Mouse (Mus musculus): ENCODE measurements around the gene 3110040M04Rik. TPM values are rescaled to one million over a fixed set of nuclear protein-coding genes. Genes with fewer than 3 reads are reported as not detected.
"Not testable (repeated sequence)": the region's sequence is repeated elsewhere in the genome, so short reads cannot be mapped to it uniquely, and the experiment has no call there.

The 3110040M04Rik gene
- polyA plus RNA-seq, 1 experiment, result not detected

DNA sequence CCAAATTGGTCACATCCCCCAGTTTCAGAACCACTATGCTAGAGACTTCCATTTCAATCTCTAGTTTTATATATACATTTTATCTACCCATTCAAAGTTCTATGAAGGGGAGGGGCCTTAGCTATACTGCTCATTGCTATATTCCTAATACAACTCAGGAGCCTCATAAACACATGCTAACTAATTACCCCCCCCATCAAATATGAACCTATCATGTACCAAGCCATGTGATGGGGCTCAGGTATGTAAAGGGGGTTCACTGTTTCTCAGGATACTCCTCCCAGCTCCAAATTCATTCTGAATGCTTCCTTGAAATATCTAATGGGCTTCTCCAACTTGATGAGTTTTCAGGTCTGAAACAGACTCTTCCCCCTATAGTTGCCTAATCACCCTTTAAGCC lies 3.3 kb upstream of the 3110040M04Rik start:
- not testable (repeated sequence) for H3K27ac ChIP-seq (ENCODE audit: insufficient read depth, low read depth, low read length); H3K4me1 ChIP-seq (ENCODE audit: control insufficient read depth, insufficient read depth, low read length); H3K4me3 ChIP-seq (ENCODE audit: insufficient read depth, low read length)

DNA sequence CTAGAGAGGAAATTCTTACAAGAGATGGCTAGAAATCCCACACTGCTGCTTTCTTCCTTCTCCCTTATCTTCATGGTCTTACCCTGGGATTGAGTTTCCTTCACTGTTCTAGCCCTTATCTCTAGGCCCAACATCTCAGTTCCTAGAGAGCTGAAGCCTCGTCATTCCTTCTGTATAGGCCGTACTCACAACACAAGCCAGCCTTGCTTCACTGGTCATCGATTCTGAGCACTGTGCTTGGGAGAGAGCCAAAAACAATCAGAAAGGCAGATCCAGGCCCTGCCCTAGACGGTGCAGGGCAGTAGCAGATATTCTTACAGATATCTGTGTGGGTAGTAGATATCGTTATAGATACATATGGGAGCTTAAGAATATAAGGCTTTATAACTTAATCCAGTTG lies 1.1 kb upstream of the 3110040M04Rik start:
- H3K4me3 ChIP-seq (ENCODE audit: insufficient read depth, low read length); H3K4me1 ChIP-seq (ENCODE audit: control insufficient read depth, insufficient read depth, low read length); H3K27ac ChIP-seq (ENCODE audit: insufficient read depth, low read depth, low read length): not testable (repeated sequence)

DNA sequence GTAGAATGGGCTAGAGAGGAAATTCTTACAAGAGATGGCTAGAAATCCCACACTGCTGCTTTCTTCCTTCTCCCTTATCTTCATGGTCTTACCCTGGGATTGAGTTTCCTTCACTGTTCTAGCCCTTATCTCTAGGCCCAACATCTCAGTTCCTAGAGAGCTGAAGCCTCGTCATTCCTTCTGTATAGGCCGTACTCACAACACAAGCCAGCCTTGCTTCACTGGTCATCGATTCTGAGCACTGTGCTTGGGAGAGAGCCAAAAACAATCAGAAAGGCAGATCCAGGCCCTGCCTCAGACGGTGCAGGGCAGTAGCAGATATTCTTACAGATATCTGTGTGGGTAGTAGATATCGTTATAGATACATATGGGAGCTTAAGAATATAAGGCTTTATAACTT lies 4.6 kb downstream of the 3110040M04Rik start:
- not testable (repeated sequence) for H3K27ac ChIP-seq (ENCODE audit: insufficient read depth, low read depth, low read length); H3K4me3 ChIP-seq (ENCODE audit: insufficient read depth, low read length); H3K4me1 ChIP-seq (ENCODE audit: control insufficient read depth, insufficient read depth, low read length)

DNA sequence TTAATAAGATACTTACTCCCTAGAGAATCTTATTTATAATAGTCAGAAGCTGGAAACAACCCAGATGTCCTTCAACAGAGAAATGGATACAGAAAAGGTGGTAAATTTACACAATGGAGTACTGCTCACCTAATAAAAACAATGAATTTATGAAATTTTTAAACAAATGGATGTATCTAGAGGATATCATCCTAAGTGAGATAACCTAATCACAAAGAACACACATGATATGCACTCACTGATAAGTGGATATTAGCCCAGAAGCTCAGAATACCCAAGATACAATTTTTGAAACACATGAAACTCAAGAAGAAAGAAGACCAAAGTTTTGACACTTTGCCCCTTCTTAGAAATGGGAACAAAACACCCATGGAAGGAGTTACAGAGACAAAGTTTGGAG lies 5.0 kb downstream of the 3110040M04Rik start:
- not testable (repeated sequence) for H3K4me3 ChIP-seq (ENCODE audit: insufficient read depth, low read length); H3K27ac ChIP-seq (ENCODE audit: insufficient read depth, low read depth, low read length); H3K4me1 ChIP-seq (ENCODE audit: control insufficient read depth, insufficient read depth, low read length)

DNA sequence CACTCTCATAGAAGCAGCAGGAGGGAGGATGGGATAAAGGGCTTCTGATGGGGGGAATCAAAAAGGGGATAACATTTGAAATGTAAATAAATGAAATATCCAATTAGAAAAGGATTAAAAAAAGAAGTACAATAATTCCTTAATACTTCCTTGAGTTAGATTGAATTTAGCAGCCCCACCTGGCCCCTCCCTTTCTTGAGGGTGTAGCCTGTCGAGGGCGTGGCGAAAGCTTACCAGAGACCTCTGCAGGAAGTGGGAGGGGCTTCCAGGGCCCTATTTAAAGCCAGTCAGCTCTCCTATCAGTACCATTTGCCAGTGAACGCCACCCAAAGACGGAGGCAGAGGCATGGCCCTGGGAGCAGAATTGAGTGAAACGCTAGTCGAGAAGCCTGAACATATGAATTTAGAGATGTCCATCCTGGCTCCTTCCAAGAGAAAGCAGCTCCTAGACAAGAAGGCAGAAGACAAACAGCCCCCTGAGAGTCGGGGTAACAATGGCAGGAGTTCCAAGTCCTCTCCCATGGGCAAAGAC lies 6.0 kb downstream of the 3110040M04Rik start, which contains the start of gene Gm47996:
TSS of gene Gm47996 (plus strand) at position 308 of the 532 bp plus-strand sequence.
- H3K4me1 ChIP-seq (ENCODE audit: control insufficient read depth, insufficient read depth, low read length); H3K27ac ChIP-seq (ENCODE audit: insufficient read depth, low read depth, low read length); H3K4me3 ChIP-seq (ENCODE audit: insufficient read depth, low read length): not testable (repeated sequence)

DNA sequence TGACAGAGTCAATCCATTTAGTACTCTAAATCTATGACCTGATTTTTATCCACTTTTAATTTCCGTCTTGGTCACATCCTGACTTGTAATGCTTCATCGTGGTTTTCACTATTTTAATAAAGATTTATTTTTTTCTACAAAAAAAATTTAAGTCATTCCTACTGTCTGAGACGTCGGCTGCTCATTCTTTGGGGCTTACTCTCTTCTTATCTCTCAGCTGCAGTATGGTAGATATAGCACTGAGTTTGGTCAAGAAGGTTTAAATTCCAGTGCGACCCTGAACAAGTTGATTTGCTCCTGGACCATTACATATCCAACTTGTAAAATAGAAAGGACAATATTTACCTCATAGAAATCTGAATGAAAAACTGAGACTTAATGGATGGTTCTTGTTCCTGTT lies 7.7 kb downstream of the 3110040M04Rik start:
- not testable (repeated sequence) for H3K4me3 ChIP-seq (ENCODE audit: insufficient read depth, low read length); H3K27ac ChIP-seq (ENCODE audit: insufficient read depth, low read depth, low read length); H3K4me1 ChIP-seq (ENCODE audit: control insufficient read depth, insufficient read depth, low read length)

DNA sequence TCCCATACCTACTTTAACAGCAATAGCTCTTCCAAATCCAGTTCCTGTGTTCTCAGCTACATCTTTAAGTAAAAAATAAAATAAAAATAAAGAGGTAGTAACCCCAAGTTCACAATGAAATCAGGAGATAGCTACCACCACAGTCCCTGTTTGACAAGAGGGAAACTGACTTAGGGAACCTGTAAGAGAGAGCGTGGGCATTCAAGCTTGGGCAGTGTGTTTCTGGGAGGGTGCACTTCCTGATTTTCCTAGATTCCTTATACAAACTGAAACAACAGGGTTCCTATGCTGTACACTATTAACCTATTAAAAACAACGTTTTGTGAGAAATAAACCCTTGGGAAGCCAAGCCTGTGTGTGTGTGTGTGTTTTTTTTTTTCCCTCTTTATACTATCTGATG lies 10.9 kb downstream of the 3110040M04Rik start:
- 0 out of 2 replicates have a peak, but pooled peaks cover 2% of the 10 kb centered on the region for H3K4me1 ChIP-seq (ENCODE audit: control insufficient read depth, insufficient read depth, low read length)

DNA sequence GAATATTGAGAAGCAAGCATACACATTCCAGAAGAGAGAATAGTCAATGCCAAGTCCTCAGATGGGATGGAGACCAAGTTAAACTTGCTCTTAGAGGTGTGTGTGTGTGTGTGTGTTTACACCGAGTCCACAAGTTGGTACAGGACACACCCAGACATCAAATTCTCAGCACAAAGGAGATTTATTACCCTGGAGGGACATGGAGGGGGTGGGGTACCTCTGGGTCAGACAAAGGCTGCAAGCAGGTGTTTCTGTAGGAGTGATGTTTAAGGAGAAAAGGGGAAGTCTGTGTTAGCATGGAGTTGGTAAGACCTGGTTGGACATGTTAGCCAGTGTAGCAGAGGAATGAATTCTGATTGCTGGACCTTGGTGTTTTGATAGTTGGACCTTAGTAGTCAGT lies 12.1 kb downstream of the 3110040M04Rik start:
- no peak overlapping the region for H3K4me3 ChIP-seq (ENCODE audit: insufficient read depth, low read length)
- H3K4me1 ChIP-seq (ENCODE audit: control insufficient read depth, insufficient read depth, low read length), result 0 out of 2 replicates have a peak, but pooled peaks cover 2% of the 10 kb centered on the region
- H3K27ac ChIP-seq (ENCODE audit: insufficient read depth, low read depth, low read length), result no peak overlapping the region
- no peak for TF ChIP-seq CTCF (IDR thresholded peaks at IDR 0.05; ENCODE audit: low read depth, low read length)
- TF ChIP-seq POLR2A (IDR thresholded peaks at IDR 0.05; ENCODE audit: borderline replicate concordance, low read depth, low read length), result no peak

More for the DNA sequence above, 10.9 kb downstream of the 3110040M04Rik start:
- TF ChIP-seq POLR2A (IDR thresholded peaks at IDR 0.05; ENCODE audit: borderline replicate concordance, low read depth, low read length), result no peak
- TF ChIP-seq CTCF (IDR thresholded peaks at IDR 0.05; ENCODE audit: low read depth, low read length), result no peak
- Histone ChIP-seq H3K27ac (ENCODE audit: insufficient read depth, low read depth, low read length) (no peak overlapping the region), H3K4me3 (ENCODE audit: insufficient read depth, low read length) (no peak overlapping the region)

DNA sequence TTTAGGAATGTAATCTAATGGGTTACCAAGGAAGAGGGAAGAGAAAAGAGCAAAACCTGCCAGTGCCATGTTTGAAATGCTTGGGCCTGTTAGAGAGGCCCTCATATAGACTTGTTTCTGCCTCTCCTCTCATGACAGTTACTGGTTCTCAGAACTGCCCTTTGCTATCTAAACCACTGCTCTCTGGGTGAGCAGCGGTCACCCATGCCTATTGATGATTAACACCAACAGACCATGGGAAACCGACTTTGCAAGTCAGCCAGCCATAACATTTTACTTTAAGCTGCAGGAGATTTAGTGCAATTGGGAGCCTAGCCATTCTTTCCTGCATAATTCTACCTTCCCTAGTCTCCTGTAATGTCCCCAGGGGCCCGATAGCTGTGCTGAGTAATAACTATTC lies 12.5 kb downstream of the 3110040M04Rik start:
- Histone ChIP-seq H3K4me1 (ENCODE audit: control insufficient read depth, insufficient read depth, low read length) (0 out of 2 replicates have a peak, but pooled peaks cover 2% of the 10 kb centered on the region), H3K27ac (ENCODE audit: insufficient read depth, low read depth, low read length) (no peak overlapping the region), H3K4me3 (ENCODE audit: insufficient read depth, low read length) (no peak overlapping the region)
- no peak for TF ChIP-seq POLR2A (IDR thresholded peaks at IDR 0.05; ENCODE audit: borderline replicate concordance, low read depth, low read length)
- no peak for TF ChIP-seq CTCF (IDR thresholded peaks at IDR 0.05; ENCODE audit: low read depth, low read length)

DNA sequence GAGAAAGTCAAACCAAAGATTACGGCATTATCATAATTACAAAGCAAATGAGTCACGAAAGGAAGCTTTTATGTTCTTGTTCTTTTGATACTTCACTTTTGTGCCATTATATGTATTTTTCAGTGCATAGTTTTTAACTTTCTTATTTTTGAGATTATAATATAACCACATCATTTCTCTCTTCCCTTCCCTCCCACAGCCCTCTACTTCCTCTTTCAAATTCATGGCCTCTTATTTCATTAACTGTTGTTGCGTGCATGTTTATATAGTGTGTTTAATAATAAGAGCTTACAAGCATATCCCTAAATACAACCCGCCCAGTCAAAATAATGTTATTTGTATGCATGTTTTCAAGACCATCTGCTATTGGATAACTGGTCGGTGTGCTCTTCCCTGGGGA lies 15.1 kb downstream of the 3110040M04Rik start:
- TF ChIP-seq POLR2A (IDR thresholded peaks at IDR 0.05; ENCODE audit: borderline replicate concordance, low read depth, low read length) (no peak), CTCF (IDR thresholded peaks at IDR 0.05; ENCODE audit: low read depth, low read length) (no peak)
- H3K27ac ChIP-seq (ENCODE audit: insufficient read depth, low read depth, low read length), result no peak overlapping the region
- no peak overlapping the region for H3K4me3 ChIP-seq (ENCODE audit: insufficient read depth, low read length)
- H3K4me1 ChIP-seq (ENCODE audit: control insufficient read depth, insufficient read depth, low read length), result 0 out of 2 replicates have a peak, but pooled peaks cover 2% of the 10 kb centered on the region

DNA sequence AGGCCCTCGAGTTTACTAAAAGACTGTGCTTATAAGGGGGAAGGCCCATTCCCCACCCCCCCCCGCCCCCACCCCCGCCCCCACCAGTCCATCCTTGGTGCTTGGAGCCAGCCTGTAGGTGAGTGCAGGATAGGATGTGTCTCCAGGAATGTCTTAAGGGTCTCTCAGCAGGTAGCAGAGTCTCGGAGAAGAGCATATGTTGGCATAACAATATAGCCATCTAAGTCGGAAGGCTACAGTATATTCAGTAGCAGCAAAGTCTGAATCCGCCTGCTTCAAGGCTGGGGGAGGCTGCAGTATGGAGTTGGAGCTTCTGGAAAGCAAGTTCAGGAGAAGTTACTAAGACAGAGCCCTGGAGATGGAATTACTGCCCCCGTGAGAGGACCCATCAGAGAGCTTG lies 16.2 kb downstream of the 3110040M04Rik start:
- Histone ChIP-seq H3K27ac (ENCODE audit: insufficient read depth, low read depth, low read length) (no peak overlapping the region), H3K4me1 (ENCODE audit: control insufficient read depth, insufficient read depth, low read length) (no peaks in the 10 kb centered on the region), H3K4me3 (ENCODE audit: insufficient read depth, low read length) (no peak overlapping the region)
- TF ChIP-seq CTCF (IDR thresholded peaks at IDR 0.05; ENCODE audit: low read depth, low read length) (no peak), POLR2A (IDR thresholded peaks at IDR 0.05; ENCODE audit: borderline replicate concordance, low read depth, low read length) (no peak)

Data from bone marrow macrophage, adult 2 months (primary cell).